Mouse (Mus musculus): Measurements from ENCODE around the gene Borcs6.

GRCm38 (mm10) chr11:69088103-69088855 is 28.8 kb downstream of the Borcs6 start, which contains the start of gene Vamp2:
- TF ChIP-seq CTCF (IDR thresholded peaks at IDR 0.05) (no peak), EP300 (IDR thresholded peaks at IDR 0.05) (no peak)

All from lung, postnatal 0 days (tissue).